Mouse (Mus musculus): ENCODE data around the gene Ncapd3.

Ncapd3 gene

DNA sequence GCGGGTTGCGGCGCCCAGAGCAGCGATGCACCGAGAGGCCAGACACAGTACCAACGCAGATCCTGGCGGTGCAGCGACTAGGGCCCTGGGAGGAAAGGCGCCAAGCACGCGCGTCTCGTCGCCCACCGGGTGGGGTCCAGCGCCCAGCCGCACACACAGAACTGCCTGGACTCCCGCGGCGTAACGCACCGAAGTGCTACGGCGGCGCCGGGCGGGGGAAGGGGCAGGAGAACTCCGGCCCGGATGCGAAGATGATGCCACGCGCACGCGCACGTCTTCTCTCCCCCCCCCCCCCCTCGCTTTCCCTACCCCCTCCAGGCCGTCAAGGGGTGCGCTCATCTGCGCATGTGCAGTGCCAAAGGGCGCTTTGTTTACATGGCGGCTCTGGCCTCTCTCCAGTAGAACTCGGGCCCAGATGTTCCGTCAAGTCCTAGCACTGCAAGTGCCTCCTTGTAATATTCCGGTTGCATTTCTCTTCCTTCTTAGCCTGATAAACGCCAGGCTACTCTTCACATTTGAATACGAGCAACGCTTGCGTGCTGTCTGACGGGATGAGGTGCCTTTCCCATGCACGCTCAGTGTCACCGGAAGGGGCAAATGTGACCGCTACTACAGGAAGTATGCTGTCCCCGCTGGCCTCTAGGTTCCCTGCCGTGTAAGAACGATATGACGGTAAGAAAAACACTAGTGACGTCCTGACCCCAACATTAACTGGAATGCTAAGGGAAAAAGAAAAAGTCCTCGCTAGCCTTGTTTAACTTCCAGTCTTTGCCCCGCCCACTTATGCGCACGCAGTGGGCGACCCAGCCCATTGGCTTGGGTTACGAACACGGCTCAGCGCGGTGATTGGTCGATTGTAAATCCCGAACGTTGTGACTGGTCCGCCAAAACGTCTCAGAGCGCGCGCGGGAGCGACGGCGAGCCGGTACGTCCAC lies at the start of gene Ncapd3, which contains the start of gene Vps26b:
Gene Ncapd3, plus strand, starts transcription at position 348 of the 935 bp plus-strand sequence.
Gene Vps26b, minus strand, starts transcription at position 238 of the 935 bp plus-strand sequence.
- peak; percentile 86 to 93 for DNase-seq (ENCODE audit: low spot score in 2 of 2)

DNA sequence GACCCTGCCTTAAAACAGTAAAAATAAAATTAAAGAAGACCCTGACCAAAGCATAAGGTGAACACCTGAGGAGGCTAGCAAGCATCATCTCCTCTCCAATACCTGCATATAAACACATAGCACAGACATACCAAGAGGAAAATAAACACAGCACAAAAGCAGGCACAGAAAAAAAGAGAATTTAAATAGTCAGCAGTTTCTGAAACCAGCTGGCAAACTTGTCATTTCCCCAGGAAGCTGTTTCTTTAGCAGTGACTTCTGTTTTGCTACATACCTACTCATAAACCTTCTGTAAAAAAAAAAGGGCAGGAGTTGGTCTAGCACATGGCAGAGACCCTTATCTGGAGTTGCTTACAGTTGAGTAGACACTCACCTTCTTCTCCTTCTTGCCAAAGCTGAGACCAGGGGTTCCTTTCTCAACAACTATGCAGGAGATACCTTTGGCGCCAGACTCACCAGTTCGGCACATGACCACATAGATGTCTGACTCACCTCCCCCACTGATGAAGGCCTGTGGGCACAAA lies 44.8 kb upstream of the Ncapd3 start:
- DNase-seq (ENCODE audit: low spot score in 2 of 2): no peak

DNA sequence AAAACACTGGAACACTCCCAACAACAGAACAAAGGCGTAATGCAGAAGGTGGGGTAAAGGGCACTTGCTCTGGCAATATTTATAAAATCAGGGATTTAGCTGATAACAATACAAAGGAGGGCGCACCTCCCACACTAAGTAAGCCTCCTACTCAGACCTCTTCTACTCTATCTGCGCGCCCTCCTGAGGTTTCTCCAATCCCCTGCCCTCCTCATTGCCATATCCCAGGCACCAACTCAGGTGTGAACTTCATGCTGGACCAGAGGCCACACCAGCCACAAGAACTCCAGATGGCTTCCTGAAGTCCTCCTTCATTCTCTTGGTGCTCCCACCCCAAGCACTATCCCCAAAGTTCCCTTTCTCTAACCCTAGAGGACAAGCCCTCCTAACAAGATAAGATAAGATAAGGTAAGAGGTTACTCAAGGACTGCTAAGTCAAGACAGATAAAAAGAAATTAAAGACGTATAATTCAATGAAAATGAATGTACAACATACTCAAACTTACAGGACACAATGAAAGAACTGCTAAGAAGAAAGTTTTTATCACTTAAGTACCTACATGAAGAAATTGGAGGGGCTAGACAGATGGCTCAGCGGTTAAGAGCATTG lies 44.2 kb upstream of the Ncapd3 start:
- DNase-seq (ENCODE audit: low spot score in 2 of 2): no peak

DNA sequence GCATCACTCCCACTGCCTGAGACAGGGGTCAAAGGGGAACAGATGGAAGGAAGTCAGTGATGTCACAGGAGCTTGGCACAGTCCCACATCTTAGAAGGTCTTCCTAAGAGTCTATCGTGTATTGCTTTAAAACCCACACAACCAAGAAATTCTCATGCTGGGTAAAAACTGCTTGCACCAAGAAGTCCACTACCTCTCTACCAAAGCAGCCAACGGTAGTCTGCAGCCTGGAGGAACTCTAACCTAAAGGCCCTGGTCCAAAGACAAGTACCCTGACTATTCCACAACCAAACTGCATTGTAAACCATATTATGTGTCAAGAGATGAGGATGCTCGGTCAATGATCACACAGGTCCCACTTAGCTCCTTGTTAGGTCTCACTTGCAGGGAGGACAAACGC lies 39.8 kb upstream of the Ncapd3 start:
- DNase-seq (ENCODE audit: low spot score in 2 of 2): no peak

DNA sequence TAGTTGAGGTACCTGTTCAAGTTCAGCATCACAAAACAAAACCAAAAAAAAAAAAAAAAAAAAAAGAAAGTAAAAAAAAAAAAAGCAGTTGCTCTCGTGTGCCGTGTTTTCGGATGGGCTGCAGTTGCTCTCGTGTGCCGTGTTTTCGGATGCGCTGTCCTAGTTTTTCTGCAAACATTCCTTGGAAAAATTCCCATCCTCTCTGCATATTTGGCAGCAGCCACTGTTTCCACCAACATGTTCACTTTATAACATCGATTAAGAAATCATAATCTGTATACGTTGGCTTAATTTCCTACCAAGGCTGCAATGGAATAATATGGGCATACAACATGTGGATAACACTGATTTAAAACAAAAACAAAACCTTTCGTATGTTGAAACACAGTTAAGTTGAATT lies 36.9 kb upstream of the Ncapd3 start:
- DNase-seq (ENCODE audit: low spot score in 2 of 2): no peak

DNA sequence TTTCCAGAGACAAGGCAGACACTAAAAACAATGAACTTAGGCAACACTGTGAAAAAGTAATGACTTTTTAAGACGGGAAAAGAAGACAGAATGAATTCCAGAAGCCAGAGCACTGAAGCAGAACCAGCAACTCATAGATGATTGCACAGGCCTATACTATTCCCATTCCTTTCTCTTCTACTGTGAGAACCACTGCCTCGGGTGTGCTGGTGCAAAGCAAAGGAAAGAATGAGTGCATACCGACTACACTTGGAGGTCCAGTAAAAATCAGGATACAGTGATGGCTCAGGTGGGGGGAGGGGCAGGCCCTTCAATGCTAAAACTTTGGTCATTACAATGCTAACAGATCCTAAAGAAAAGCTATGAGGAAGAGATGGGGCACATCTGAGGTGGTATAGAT lies 36.1 kb upstream of the Ncapd3 start:
- DNase-seq (ENCODE audit: low spot score in 2 of 2): no peak

DNA sequence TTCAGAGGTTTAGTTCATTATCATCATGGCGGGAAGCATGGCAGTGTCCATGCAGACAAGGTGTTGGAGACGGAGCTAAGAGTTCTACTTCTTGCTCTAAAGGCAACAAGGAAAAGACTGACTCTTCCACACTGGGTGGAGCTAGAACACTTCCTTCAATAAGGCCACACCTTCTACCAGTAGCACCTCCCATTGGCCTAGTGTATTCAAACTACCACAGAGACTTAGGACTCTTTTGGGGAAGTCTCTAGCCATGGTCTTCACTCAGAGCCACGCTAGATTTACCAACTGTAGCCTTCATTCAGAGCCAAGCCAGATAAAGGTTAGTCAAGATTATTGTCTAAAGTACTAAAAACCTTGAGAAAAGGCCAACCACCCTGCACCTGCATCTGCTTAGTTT lies 32.9 kb upstream of the Ncapd3 start:
- DNase-seq (ENCODE audit: low spot score in 2 of 2): no peak

DNA sequence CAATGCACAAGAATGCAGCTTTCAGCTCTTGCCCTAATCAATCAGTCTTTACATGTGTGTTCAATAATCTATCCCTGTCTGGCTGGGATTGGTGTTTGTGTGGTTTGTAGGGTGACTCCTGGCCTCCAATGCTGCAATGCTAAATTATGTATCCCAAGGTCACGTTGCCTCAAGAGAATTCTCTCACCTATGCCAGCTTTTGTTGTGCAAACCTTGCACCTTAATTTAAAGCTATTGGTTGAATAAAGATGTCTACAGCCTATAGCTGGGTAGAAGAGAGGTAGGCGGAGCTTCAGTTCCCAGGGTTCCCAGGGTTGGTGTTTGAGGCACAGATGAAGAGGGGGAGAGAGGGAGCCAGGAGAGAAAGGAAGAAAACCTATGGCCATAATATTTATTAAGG lies 32.5 kb upstream of the Ncapd3 start:
- DNase-seq (ENCODE audit: low spot score in 2 of 2): no peak

DNA sequence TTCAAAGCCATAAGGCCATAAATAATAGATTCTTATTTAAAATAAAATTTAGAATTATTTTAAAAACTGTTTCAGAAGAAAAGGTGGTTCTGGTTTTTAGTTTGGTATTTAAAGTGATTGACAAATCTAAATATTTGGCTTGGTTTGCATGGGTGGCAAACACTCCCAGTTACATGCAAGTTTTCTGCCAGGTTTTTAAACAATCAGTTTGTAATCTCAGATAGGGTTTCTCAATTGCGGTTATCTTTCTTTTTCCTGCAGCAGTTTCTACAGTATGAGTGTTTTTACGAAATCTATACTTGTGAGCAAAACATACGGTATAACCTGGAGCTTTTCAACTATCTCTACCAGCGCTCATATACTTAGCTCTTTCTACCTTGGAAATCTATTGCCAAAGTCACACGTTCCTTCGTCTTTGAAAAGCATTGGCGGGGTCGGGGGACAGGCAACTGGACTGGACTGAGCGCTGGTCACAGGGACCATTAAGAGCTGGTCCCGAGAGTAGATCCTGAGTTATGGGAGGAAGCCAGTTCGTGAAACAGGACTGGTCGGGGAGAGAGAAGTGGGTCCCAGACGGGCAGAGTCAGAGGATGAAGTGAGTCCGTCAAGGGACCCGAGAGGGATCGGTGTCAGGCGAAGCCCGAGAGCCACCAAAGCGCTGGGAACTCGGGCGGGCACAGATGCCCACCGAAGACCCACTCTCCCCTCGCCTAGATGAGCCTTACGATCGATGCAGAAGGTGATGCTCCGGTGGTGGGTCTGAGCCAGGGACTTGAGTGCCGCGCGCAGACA lies 31.1 kb upstream of the Ncapd3 start:
- DNase-seq (ENCODE audit: low spot score in 2 of 2): no peak

DNA sequence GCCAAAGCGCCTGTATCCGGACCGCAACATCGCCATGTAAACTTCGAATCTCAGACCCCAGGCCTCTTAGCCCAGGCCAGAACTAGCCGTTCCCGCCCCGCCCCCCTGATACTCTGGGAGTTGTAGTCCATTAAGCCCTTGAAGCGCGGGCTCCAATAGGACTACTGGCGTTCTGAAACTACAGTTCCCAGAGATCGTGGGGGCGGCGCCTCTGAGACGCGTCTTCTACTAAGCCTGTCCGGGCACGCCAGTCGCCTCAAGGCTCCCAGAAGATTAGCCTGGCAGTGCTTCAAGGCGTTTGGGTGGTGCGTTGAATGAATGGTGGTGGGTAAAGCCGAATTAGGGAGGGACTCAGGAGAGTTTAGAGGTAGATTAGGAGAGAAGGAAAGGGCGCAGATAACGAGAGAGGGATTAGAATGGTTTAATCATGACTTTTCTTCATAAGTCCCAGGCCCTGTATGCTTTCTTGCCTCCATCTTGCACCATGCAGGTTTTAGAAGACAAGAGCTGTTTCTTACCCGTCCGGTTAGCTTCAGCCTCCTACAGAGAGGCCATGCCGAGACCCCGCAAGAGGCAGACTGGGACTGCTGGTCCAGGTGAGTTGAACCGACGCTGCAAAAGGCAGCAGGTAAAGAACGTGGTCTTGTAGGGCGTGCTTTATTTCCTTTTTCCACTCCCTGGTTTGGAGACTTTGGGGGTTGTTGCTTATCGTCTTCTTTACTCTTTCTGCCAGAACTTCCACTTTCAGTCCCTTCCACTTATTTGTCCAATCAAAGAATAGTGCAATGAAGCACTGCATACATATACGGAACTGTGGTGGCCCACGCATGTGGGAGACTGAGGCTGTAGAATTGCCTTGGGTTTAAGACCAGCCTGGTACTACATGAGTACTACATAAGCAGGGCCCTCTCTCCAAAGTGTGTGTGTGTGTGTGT lies 30.2 kb upstream of the Ncapd3 start, which contains the start of the genes Acad8 and Thyn1:
Gene Acad8, minus strand, starts transcription at position 106 of the 935 bp plus-strand sequence.
Gene Thyn1, plus strand, starts transcription at position 250 of the 935 bp plus-strand sequence.
- peak; percentile 91 to 95 for DNase-seq (ENCODE audit: low spot score in 2 of 2)

DNA sequence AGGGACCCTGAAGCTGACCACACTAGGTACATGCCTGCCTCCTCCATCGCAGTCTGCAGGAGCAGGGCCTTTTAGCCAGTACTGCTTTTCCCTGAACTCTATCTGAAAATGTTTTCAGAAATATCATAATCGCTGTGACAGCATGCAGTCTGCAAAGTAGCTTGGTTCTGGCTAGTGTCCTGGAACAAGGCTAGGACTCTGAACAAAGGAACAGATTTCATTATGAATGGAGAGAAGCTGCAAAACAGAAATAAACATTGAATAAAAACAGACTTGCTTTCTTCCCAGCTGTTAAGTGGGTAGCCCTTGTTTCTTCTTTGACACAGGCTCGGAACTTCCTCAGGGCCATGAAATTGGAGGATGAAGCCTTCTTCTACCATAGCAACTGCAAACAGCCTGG lies 24.7 kb upstream of the Ncapd3 start:
- no peak for DNase-seq (ENCODE audit: low spot score in 2 of 2)

DNA sequence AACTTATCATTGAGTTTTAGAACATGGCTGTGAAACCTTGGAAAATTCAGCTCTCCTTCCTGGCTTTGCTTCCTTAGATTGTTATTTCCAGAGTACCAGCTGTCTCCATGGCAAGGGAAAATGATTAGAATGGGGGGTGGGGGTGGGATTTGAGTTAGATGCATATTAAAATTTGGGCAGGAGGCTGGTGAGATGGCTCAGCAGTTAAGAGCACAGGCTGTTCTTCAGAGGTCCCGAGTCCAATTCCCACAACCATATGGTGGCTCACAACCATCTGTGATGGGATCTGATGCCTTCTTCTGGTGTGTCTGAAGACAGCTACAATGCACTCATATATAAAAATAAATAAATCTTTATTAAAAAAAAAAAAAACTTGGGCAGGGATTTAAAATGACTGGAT lies 24.0 kb upstream of the Ncapd3 start:
- no peak for DNase-seq (ENCODE audit: low spot score in 2 of 2)

DNA sequence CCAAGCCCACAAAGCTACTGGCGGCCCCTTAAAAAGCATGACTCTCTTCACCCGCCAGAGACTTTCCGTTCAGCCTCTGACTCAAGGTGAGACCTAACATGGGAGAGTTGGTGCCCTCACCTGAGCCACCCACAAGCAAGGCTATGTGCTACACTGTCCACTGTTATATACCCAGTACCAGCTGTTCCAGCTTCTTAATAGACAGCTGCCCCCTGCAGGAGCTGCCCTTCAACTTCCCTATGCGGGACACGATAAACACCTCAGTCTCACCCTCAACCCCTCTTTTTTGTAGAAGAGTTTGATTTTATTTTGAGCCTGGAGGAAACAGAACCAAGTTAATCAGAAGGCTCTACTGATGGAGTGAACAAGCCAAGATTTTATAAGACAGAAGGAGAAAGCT lies 23.1 kb upstream of the Ncapd3 start:
- DNase-seq (ENCODE audit: low spot score in 2 of 2): no peak

DNA sequence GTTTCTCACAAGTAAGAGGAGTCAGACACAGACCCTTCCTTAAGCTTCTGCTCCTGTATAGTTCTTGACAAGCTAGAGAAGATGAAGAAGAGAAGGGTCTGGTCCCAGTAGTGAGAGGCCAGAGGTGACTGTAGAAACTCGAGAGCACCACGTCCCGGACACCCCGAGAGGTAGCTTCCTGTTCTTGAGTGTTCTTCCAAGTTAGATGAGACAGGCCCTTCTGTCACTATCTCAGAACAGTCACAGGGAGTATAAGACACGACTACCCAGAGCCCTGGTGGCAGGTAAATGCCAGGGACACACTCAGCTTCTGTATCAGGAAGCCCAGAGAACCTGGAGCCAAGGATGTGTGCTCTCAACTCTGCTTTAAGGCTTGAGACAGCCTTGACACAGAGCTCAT lies 20.7 kb upstream of the Ncapd3 start:
- DNase-seq (ENCODE audit: low spot score in 2 of 2): no peak

DNA sequence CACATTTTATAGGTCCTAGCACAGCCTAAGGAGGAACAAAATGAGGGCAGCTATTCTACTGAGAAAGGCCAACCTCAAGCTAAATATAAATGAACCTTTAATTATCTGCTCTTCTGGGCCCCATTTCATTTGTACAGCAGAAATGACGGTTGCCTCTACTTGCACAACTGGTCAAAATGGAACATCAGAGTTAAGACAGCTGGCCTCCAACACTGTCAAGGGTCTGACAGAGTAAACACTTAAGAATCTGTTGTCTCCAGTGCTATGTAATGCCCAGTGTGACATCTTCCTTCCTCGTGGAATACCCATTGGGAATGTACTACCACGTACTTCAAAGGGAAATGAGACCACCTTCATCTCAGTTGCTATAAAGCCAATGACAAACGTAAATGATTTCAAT lies 18.4 kb upstream of the Ncapd3 start:
- no peak for DNase-seq (ENCODE audit: low spot score in 2 of 2)

DNA sequence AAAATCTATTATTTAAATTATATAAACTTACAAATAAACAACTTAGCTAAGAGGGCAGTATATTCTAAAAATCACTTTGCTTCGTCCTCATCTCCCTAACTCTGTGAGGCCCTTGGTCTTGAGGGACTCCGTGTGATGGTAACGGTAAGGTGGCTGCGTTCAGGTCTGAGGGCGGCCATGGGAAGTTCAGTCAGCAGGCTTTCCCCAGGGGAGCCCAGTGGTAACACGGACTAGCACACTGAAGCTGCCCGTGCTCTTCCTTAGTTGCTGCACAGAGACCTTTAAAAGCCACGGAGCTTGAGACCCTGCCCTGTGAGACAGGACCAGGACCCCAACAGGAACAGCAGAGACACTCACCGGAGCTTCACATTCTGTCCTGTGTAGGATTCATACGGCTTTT lies 11.0 kb upstream of the Ncapd3 start:
- no peak for DNase-seq (ENCODE audit: low spot score in 2 of 2)

DNA sequence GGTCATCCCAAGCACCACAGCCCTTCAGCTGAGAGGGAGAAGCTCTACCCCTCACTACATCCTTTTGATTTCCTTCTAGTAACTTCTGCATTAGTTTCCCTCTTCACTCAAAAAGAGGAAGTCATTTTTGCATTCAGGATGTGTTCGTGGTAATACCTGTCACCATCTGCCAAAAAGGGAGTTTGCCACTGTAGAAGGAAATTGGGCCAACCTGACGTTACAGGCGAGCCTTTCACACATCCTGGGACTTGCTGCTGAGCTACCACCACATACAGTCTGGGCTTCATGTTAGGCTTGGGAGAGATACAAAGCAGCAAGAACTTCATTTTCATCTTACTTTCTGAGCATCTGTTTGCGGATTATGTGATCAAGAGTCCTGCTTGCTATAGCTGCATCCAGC lies 6.3 kb upstream of the Ncapd3 start:
- DNase-seq (ENCODE audit: low spot score in 2 of 2): no peak

DNA sequence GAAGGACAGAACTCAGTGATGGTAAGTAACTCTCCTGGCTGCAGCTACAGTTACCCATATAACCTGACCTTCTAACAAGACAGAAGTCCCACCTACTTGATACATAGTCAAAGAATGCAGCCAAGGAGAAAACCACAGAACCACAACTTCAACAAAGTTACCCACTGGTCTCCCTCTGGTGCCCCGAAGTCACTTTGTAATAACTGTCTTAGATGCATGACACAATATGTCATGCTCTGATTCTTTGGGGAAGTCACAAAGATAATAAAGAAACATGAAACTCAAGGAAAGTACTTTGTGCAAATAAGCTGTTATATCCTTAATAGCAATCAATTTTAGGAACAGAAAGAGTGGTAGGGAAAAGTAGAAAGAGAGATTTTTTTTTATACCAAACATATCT lies 3.3 kb upstream of the Ncapd3 start:
- no peak for DNase-seq (ENCODE audit: low spot score in 2 of 2)

DNA sequence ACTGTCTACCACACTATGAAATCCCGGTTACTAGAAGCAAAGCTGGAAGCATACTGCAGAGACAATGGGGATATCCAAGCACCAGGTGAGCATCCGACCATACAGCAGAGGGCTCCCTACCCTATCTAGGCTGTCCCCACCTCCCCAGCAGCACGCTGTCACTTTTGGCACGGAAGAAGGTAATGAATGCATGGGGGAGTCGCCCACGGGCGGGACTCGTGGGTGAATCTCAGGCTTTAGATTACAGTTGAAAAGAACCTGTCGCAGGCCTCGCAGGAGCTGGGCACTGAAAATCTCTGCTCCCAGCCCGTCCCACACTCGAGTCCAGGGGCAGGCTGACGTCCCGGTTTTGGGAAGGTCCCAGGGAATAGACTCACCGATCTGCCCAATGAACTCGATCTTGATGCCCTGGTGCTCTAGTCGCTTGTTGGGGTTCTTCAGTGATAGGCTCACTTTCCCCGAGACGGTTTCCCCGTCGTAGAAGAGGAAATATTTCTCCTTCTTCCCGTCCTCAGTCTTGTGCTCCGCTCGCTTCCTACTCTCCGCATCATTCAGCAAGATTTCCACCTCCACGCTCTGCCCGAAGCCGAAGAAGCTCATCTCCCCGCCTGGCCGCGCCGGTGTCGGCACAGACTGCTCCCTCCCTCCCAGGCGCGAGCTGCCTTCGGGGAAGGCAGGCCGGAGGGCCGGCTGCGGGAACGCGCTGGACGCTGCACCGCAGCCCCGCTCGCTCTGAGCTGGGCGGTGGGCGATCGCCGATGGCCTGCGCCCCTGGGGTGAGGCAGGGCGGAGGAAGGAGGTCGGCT lies 750 bp upstream of the Ncapd3 start:
- peak; percentile 15 to 36 for DNase-seq (ENCODE audit: low spot score in 2 of 2)

DNA sequence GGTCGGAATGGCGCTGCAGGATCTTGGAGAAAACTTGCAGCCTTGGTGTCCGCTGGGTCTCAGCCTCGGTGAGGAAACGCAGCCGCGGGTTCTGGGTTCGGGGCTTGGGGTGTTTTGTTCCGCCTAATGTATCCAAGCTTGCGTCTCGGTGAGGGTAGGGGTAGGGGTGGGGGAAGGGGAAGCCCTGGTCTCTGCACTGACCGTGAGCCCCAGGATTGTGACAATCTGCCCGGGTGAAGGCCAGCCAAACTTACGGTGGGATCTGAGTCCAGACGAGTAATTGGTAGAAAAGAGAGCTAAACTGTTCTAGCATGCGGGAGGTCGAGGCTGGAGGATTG lies 757 bp downstream of the Ncapd3 start:
- no peak for DNase-seq (ENCODE audit: low spot score in 2 of 2)
